Comparison of ENCODE assay signal across 24 mouse cellular contexts in genomic region chr10:108197498-108197897, GRCm38 (mm10).
"Had no signal": no experiment of that assay in that cellular context is flagged by ENCODE, and none has a peak within 500 bp of the region (broad histone marks: within the 10 kb centered on the region; RNA-seq: fewer than 3 reads in every experiment).

No protein-coding gene starts in this region.

- H3K4me3 ChIP-seq: limb, embryonic 12.5 days; limb, embryonic 15.5 days; liver, embryonic 15.5 days; lung, embryonic 15.5 days; megakaryocyte, embryonic 14.5 days; myocyte; neural tube, embryonic 15.5 days had no signal

- H3K27ac ChIP-seq: limb, embryonic 12.5 days; limb, embryonic 15.5 days; liver, embryonic 15.5 days; lung, embryonic 15.5 days; neural tube, embryonic 15.5 days; stomach, postnatal 0 days had no signal

- H3K27me3 ChIP-seq: limb, embryonic 12.5 days; limb, embryonic 15.5 days; liver, embryonic 15.5 days; lung, embryonic 15.5 days; megakaryocyte, embryonic 14.5 days; neural tube, embryonic 15.5 days had no signal

- ATAC-seq: intestine, embryonic 16.5 days had no signal

- H3K4me1 ChIP-seq: limb, embryonic 12.5 days; limb, embryonic 15.5 days; liver, embryonic 15.5 days had no signal

- H3K9me3 ChIP-seq: limb, embryonic 12.5 days; limb, embryonic 15.5 days; liver, embryonic 15.5 days; lung, embryonic 15.5 days; megakaryocyte, embryonic 14.5 days; neural tube, embryonic 15.5 days had no signal

- H3K4me2 ChIP-seq: limb, embryonic 12.5 days; limb, embryonic 15.5 days; liver, embryonic 15.5 days; lung, embryonic 15.5 days; neural tube, embryonic 15.5 days had no signal

- DNase-seq: kidney, adult 18-20 months; kidney, adult 9 months; kidney, postnatal 14 days; kidney, postnatal 4 days; left cerebral cortex, postnatal 4 days; lung, adult 18-20 months; lung, postnatal 10 days; lung, postnatal 36 days; midbrain, embryonic 14.5 days; right cerebral cortex, adult 18-20 months; right cerebral cortex, postnatal 14 days; right cerebral cortex, postnatal 4 days; thymus, adult 2 months; thymus, postnatal 14 days; thymus, postnatal 4 days had no signal

- H3K9ac ChIP-seq: limb, embryonic 12.5 days; limb, embryonic 15.5 days; liver, embryonic 15.5 days; lung, embryonic 15.5 days; neural tube, embryonic 15.5 days had no signal
